Mouse (Mus musculus) cerebellum, adult 2 months (tissue): ENCODE data around the gene Cd5.

Experiments used
- CTCF ChIP-seq: fragments of 200-500 bp; IDR thresholded peaks from 2 replicates; pipeline ENCODE4 v1.5.1; 2011; ENCODE audit warnings: low read depth, mild to moderate bottlenecking, control low read depth, low read length, moderate library complexity, borderline replicate concordance; ENCODE audit not compliant: insufficient read depth
- POLR2A ChIP-seq: fragments of 200-500 bp; IDR thresholded peaks from 2 replicates; pipeline ENCODE4 v1.6.1; 2011; ENCODE audit warnings: low read length, control low read depth, borderline replicate concordance; ENCODE audit not compliant: insufficient read depth

- TF ChIP-seq CTCF (no peak), POLR2A (no peak)
Observed at GRCm38 (mm10) chr19:10751607-10752006, 12.8 kb upstream of the Cd5 start.
